Mouse (Mus musculus) forebrain, embryonic 16.5 days (tissue): ENCODE results near the gene Upp1. TPM values are rescaled to one million over a fixed set of nuclear protein-coding genes. Genes with fewer than 3 reads are reported as not detected.
"Not testable (repeated sequence)": the region's sequence is repeated elsewhere in the genome, so short reads cannot be mapped to it uniquely, and the experiment has no call there.

Source experiments
- ATAC-seq: fragments of 200-750 bp; cut with Nextera tagmentation; 2 replicates; pipeline ENCODE4 v1.8.0; 2017; ENCODE audit warnings: mild to moderate bottlenecking, moderate library complexity
- H3K27ac ChIP-seq: fragments of 300-500 bp; sonication (generic); 2 replicates; pipeline ENCODE4 v1.5.1; 2014; ENCODE audit warnings: low read length, control low read depth
- H3K27me3 ChIP-seq: fragments of 300-500 bp; sonication (generic); replicated peaks from 2 replicates; pipeline ENCODE4 v1.6.1; 2014; ENCODE audit warnings: low read length; ENCODE audit not compliant: control insufficient read depth, insufficient read depth
- H3K36me3 ChIP-seq: fragments of 300-500 bp; sonication (generic); 2 replicates; pipeline ENCODE4 v1.6.1; 2014; ENCODE audit not compliant: control insufficient read depth, insufficient read depth
- H3K4me1 ChIP-seq: fragments of 300-500 bp; sonication (generic); replicated peaks from 2 replicates; pipeline ENCODE4 v1.6.1; 2014; ENCODE audit warnings: low read length; ENCODE audit not compliant: control insufficient read depth, insufficient read depth
- H3K4me2 ChIP-seq: fragments of 300-500 bp; sonication (generic); 2 replicates; pipeline ENCODE4 v1.6.1; 2014; ENCODE audit warnings: mild to moderate bottlenecking, low read length, control low read depth
- H3K4me3 ChIP-seq: fragments of 300-500 bp; sonication (generic); replicated peaks from 2 replicates; pipeline ENCODE4 v1.5.1; 2014; ENCODE audit warnings: mild to moderate bottlenecking, low read length, control low read depth
- H3K9ac ChIP-seq: fragments of 300-500 bp; sonication (generic); replicated peaks from 2 replicates; pipeline ENCODE4 v1.6.1; 2014; ENCODE audit warnings: low read depth, low read length, control low read depth
- H3K9me3 ChIP-seq: fragments of 300-500 bp; sonication (generic); 2 replicates; pipeline ENCODE4 v1.6.1; 2016; ENCODE audit warnings: low read length; ENCODE audit not compliant: control insufficient read depth
- WGBS: fragments of 180-500 bp; shearing (Covaris S2); extraction: QIAGEN DNeasy Blood & Tissue Kit; methylation state at CpG from one replicate; pipeline ENCODE4 v1.1.7; 2014; 5-methylcytosine and 5-hydroxymethylcytosine counted together
- polyA plus RNA-seq: library from polyadenylated mRNA; unstranded; fragments of >200 nt; fragmentation: Nextera tagmentation; extraction: Ambion mirVana; gene quantifications from 2 replicates; pipeline ENCODE4 v1.2.1, GENCODE M21; 2015

Gene Upp1
- polyA plus RNA-seq, 1 experiment from 2014 or later = 1.0 TPM

DNA sequence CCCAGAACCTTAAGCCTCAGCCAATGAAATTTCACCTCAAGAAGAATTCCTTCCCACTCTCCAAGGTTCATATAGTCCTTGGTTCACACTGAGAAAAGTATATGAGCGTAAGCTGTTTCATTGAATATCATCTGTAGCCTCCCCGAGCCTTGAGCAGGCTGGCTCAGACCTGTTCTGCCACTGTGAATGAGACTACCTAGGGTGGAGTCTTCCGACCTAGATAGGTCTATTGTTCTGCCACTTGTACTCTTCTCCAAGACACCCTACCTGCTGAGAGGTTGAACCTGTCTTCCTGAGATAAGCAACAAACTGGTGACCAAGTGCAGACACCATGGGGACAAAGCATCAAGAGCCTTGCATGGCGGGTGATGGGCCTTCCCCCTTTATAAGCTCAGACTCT, 28.2 kb downstream of the Upp1 start:
- Histone ChIP-seq H3K36me3 (no peaks in the 10 kb centered on the region), H3K9ac (no peak overlapping the region), H3K27me3 (no peaks in the 10 kb centered on the region), H3K4me3 (no peak overlapping the region), H3K4me1 (no peaks in the 10 kb centered on the region), H3K9me3 (no peaks in the 10 kb centered on the region), H3K27ac (no peak overlapping the region), H3K4me2 (no peak overlapping the region)
- 91% methylated on average over 4 of the region's 4 CpGs for WGBS
- ATAC-seq = no peak

- Histone ChIP-seq H3K4me3 (no peak overlapping the region), H3K27ac (no peak overlapping the region), H3K4me2 (no peak overlapping the region), H3K27me3 (no peaks in the 10 kb centered on the region), H3K36me3 (no peaks in the 10 kb centered on the region), H3K4me1 (no peaks in the 10 kb centered on the region), H3K9ac (no peak overlapping the region), H3K9me3 (no peaks in the 10 kb centered on the region)
- no peak for ATAC-seq
- 74% methylated on average over 1 of the region's 1 CpGs for WGBS
Measured at GRCm38 (mm10) chr11:9146683-9147082, 28.8 kb downstream of the Upp1 start.

- no peak for ATAC-seq
- 85% methylated on average over 2 of the region's 2 CpGs for WGBS
- H3K4me2 ChIP-seq = no peak overlapping the region
- no peaks in the 10 kb centered on the region for H3K9me3 ChIP-seq
- no peaks in the 10 kb centered on the region for H3K27me3 ChIP-seq
- no peak overlapping the region for H3K9ac ChIP-seq
- no peaks in the 10 kb centered on the region for H3K4me1 ChIP-seq
- H3K27ac ChIP-seq = no peak overlapping the region
- no peak overlapping the region for H3K4me3 ChIP-seq
- H3K36me3 ChIP-seq = no peaks in the 10 kb centered on the region
Measured at GRCm38 (mm10) chr11:9148206-9148605, 30.3 kb downstream of the Upp1 start.

GRCm38 (mm10) chr11:9150403-9150802, 32.5 kb downstream of the Upp1 start:
- not testable (repeated sequence) for H3K27ac ChIP-seq, H3K9me3 ChIP-seq, H3K36me3 ChIP-seq, H3K4me3 ChIP-seq, ATAC-seq, H3K27me3 ChIP-seq, H3K4me1 ChIP-seq, H3K4me2 ChIP-seq, H3K9ac ChIP-seq
- WGBS = 83% methylated on average over 25 of the region's 25 CpGs

- no peaks in the 10 kb centered on the region for H3K9me3 ChIP-seq
- H3K4me1 ChIP-seq = no peaks in the 10 kb centered on the region
- no peak overlapping the region for H3K27ac ChIP-seq
- no peak overlapping the region for H3K4me3 ChIP-seq
- no peak for ATAC-seq
- 70% methylated on average over 3 of the region's 3 CpGs for WGBS
- no peak overlapping the region for H3K4me2 ChIP-seq
- no peaks in the 10 kb centered on the region for H3K27me3 ChIP-seq
- H3K36me3 ChIP-seq = no peaks in the 10 kb centered on the region
- H3K9ac ChIP-seq = no peak overlapping the region
Measured at GRCm38 (mm10) chr11:9159953-9160352, 42.0 kb downstream of the Upp1 start.

DNA sequence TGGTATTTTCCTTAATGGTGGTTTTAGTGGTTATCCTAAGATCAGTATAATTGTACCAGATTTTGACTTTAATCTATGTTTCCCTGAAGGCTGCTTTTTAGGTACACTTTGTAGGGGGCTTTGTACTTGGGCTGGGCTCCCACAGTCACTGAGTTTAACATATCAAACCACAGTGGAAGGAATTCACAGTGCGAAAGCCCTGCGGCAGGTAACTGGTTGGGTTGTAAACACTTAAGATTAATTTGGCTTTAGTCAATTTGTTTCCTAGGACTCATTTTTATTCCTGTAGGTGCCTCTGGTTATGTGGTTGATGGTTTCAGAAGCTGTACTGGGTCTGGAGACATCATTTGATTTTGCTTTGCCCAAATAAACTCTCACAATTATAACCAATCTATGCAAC, 49.4 kb downstream of the Upp1 start:
- no peaks in the 10 kb centered on the region for H3K4me1 ChIP-seq
- no peak overlapping the region for H3K4me2 ChIP-seq
- ATAC-seq = no peak
- no peak overlapping the region for H3K9ac ChIP-seq
- WGBS = 99% methylated on average over 2 of the region's 2 CpGs
- H3K27me3 ChIP-seq = no peaks in the 10 kb centered on the region
- no peaks in the 10 kb centered on the region for H3K36me3 ChIP-seq
- H3K9me3 ChIP-seq = no peaks in the 10 kb centered on the region
- no peak overlapping the region for H3K4me3 ChIP-seq
- H3K27ac ChIP-seq = no peak overlapping the region

- no peaks in the 10 kb centered on the region for H3K27me3 ChIP-seq
- no peak overlapping the region for H3K9ac ChIP-seq
- 93% methylated on average over 1 of the region's 1 CpGs for WGBS
- no peak for ATAC-seq
- H3K27ac ChIP-seq = no peak overlapping the region
- H3K4me2 ChIP-seq = no peak overlapping the region
- no peaks in the 10 kb centered on the region for H3K4me1 ChIP-seq
- H3K36me3 ChIP-seq = no peaks in the 10 kb centered on the region
- H3K9me3 ChIP-seq = no peaks in the 10 kb centered on the region
- H3K4me3 ChIP-seq = no peak overlapping the region
Measured at GRCm38 (mm10) chr11:9181477-9181876, 63.6 kb downstream of the Upp1 start.

Other genes starting within 250 kb of the Upp1 start
- gene Pkd1l1, start 144.8 kb upstream of the Upp1 start, polyA plus RNA-seq = 0.14 and 0.23 TPM in 2 replicates
- gene Hus1, start 106.9 kb upstream of the Upp1 start, polyA plus RNA-seq = 9.3 and 10.4 TPM in 2 replicates
- 0.75 and 1.3 TPM in 2 replicates for gene Gm11992, start 69.5 kb upstream of the Upp1 start, polyA plus RNA-seq
- 0.24 TPM in 1 of 2 replicates, not detected in the other for gene Sun3, start 69.1 kb upstream of the Upp1 start, polyA plus RNA-seq
- 0.04 TPM in 1 of 2 replicates, not detected in the other for gene Abca13, start 73.8 kb downstream of the Upp1 start, polyA plus RNA-seq